Mouse (Mus musculus): ENCODE results near the gene Spg11. TPM values are rescaled to one million over a fixed set of nuclear protein-coding genes. Genes with fewer than 3 reads are reported as not detected.
A peak's percentile ranks its signal among the peaks of the same experiment; 100 is the strongest.

Gene Spg11
- total and polyA plus RNA-seq, 2 experiments from 2014 or later = 2.7 to 15.7 TPM

DNA sequence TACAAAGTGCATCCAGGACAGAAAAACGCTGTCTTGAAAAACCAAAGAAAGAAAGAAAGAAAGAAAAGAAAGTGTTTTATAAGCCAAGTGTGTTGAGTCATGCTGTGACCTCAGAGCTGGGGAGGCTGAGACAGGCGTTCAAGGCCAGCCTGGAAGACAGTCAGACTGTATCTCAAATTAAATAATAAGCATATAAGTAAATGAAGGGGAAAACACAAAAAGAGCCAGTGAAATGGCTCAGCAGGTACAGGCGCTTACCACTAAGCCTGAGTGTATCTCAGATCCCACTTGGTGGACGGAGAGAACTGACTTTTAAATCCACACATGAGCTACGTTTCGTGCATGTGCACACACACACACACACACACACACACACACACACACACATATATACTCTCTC is 31.1 kb upstream of the Spg11 start:
- no peaks in the 10 kb centered on the region for H3K27me3 ChIP-seq (ENCODE audit: control insufficient read depth, insufficient read depth, low read length)
- DNase-seq (ENCODE audit: low spot score) (no peak), ATAC-seq (ENCODE audit: insufficient read depth, low read depth) (no peak)
- H3K9ac ChIP-seq (replicated peaks; ENCODE audit: low read depth, low read length) = no peak overlapping the region
- no peaks in the 10 kb centered on the region for H3K9me3 ChIP-seq (replicated peaks; ENCODE audit: control insufficient read depth, low read length)
- H3K4me3 ChIP-seq (ENCODE audit: low read depth, low read length) = peak overlapping the region; percentile 76; the same call in 1 of the 2 replicates
- H3K27ac ChIP-seq (ENCODE audit: low read depth) = no peak overlapping the region
- peak overlapping the region; percentile 79 for H3K4me2 ChIP-seq (ENCODE audit: low read depth, low read length)
- peaks cover 5% of the 10 kb centered on the region; the same call in 1 of the 2 replicates for H3K4me1 ChIP-seq (ENCODE audit: control insufficient read depth, insufficient read depth)
- peaks cover 23% of the 10 kb centered on the region for H3K36me3 ChIP-seq (replicated peaks; ENCODE audit: control insufficient read depth, insufficient read depth, low read length)
- WGBS = 89% methylated on average over 6 of the region's 6 CpGs
- TF ChIP-seq EP300 (IDR thresholded peaks at IDR 0.05; ENCODE audit: low read depth) (no peak), CTCF (IDR thresholded peaks at IDR 0.05; ENCODE audit: low read depth) (no peak)

DNA sequence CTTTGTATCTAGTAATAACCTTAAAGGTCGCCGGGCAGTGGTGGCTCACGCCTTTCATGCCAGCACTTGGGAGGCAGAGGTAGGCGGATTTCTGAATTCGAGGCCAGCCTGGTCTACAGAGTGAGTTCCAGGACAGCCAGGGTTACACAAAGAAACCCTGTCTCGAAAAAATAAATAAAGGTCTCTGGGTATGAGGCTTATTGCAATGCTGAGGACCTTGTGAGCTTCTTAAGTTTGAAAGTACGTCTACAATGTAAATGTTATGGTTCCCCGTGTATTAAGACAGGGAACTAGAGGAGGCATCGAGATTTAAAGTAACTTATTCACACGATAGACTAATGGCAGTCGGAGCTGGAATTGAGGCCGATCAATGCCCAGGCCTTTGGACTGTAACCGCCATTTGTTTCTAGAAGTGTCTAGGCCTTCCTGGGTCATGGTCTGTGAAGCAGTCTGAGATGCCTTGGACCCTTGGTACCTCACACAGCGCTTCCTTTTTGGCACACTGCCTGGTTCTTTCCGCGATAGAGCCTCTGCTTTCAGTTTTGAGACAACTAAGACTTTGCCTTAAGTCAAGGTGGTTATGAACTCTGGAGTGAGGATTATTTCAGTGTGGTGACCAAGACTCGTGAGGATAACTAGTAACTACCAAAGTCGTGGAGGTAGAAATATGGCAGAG is 30.2 kb upstream of the Spg11 start:
- DNase-seq (ENCODE audit: low spot score) (peak; percentile 71), ATAC-seq (ENCODE audit: insufficient read depth, low read depth) (no peak)
- Histone ChIP-seq H3K36me3 (replicated peaks; ENCODE audit: control insufficient read depth, insufficient read depth, low read length) (peaks cover 20% of the 10 kb centered on the region), H3K4me2 (ENCODE audit: low read depth, low read length) (peak overlapping the region; percentile 79), H3K4me3 (ENCODE audit: low read depth, low read length) (peak overlapping the region; percentile 76), H3K9me3 (replicated peaks; ENCODE audit: control insufficient read depth, low read length) (no peaks in the 10 kb centered on the region), H3K27ac (ENCODE audit: low read depth) (peak overlapping the region; percentile 81; the same call in 1 of the 2 replicates), H3K9ac (replicated peaks; ENCODE audit: low read depth, low read length) (peak overlapping the region; percentile 71), H3K4me1 (ENCODE audit: control insufficient read depth, insufficient read depth) (peaks cover 5% of the 10 kb centered on the region; the same call in 1 of the 2 replicates), H3K27me3 (ENCODE audit: control insufficient read depth, insufficient read depth, low read length) (no peaks in the 10 kb centered on the region)
- WGBS = 30% methylated on average over 18 of the region's 18 CpGs
- TF ChIP-seq CTCF (IDR thresholded peaks at IDR 0.05; ENCODE audit: low read depth) (no peak), EP300 (IDR thresholded peaks at IDR 0.05; ENCODE audit: low read depth) (no peak)

DNA sequence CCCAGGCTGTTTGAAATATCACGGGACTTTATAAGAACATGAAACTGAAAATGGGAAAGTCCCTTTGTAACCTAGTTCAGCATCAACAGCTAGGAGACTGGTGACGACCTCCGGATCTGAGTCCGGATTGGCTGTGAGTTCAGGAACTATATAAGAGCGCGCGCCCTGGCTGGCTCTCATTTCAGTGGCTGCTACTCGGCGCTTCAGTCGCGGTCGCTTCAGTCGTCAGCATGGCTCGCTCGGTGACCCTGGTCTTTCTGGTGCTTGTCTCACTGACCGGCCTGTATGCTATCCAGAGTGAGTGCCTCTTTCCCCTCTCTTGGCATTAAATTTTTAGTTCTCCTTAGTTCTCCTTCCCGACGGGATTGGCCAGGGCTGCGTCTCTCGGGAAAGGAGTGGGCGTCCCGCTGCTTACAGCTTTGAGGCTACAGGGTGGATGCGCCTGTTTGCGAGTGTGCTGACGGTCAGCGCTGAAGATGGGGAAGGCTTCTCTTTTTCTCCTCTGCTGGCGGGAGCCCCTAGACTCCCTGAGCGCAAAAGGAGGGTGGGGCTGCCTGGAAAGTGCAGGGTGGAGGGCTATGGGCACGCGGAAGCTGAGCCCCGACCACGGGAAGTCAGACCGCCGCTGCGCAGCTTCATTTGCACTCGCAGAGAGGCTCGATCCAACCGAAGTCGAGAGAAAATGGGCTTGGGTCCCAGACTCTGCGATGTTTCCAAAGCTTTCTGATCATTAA is 29.5 kb upstream of the Spg11 start, which contains the start of gene B2m:
Gene B2m, plus strand, starts transcription at position 179 of the 734 bp plus-strand sequence.
- ATAC-seq (ENCODE audit: insufficient read depth, low read depth) (peak; percentile 98), DNase-seq (ENCODE audit: low spot score) (peak; percentile 99)
- TF ChIP-seq EP300 (IDR thresholded peaks at IDR 0.05; ENCODE audit: low read depth) = no peak
- Histone ChIP-seq H3K9me3 (replicated peaks; ENCODE audit: control insufficient read depth, low read length) (no peaks in the 10 kb centered on the region), H3K4me3 (ENCODE audit: low read depth, low read length) (peak within 1 kb of the TSS; percentile 76), H3K4me1 (ENCODE audit: control insufficient read depth, insufficient read depth) (peaks cover 5% of the 10 kb centered on the region; the same call in 1 of the 2 replicates), H3K36me3 (replicated peaks; ENCODE audit: control insufficient read depth, insufficient read depth, low read length) (peaks cover 14% of the 10 kb centered on the region), H3K27ac (ENCODE audit: low read depth) (peak within 1 kb of the TSS; percentile 81), H3K9ac (replicated peaks; ENCODE audit: low read depth, low read length) (peak within 1 kb of the TSS; percentile 71), H3K4me2 (ENCODE audit: low read depth, low read length) (peak within 1 kb of the TSS; percentile 79), H3K27me3 (ENCODE audit: control insufficient read depth, insufficient read depth, low read length) (no peaks in the 10 kb centered on the region)
- WGBS = under 1% methylated on average over 40 of the region's 40 CpGs

DNA sequence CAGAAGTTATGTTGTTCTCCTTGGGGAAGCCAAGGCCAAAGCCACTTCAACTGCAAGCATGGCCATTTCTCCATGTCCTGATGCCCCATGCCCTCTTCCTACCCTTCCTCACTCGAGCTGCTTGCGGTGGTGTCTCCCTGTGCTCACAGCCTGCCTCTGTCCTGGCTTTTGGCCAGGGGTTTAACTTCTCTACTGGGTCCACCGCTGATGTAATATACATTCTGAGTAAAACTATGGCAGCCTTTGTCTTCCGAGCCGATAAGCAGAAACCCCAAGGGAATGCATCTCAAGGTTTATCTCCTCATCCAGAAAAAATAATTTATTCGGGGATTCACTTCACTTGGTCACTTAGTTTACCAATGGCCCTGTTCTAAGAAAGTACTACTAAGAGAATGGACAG is 28.5 kb upstream of the Spg11 start:
- H3K27ac ChIP-seq (ENCODE audit: low read depth) = peak overlapping the region; percentile 72
- no peak for ATAC-seq (ENCODE audit: insufficient read depth, low read depth)
- H3K4me1 ChIP-seq (ENCODE audit: control insufficient read depth, insufficient read depth) = peaks cover 5% of the 10 kb centered on the region; the same call in 1 of the 2 replicates
- peak overlapping the region; percentile 79 for H3K4me2 ChIP-seq (ENCODE audit: low read depth, low read length)
- no peaks in the 10 kb centered on the region for H3K9me3 ChIP-seq (replicated peaks; ENCODE audit: control insufficient read depth, low read length)
- 38% methylated on average over 6 of the region's 6 CpGs for WGBS
- H3K9ac ChIP-seq (replicated peaks; ENCODE audit: low read depth, low read length) = no peak overlapping the region
- no peaks in the 10 kb centered on the region for H3K27me3 ChIP-seq (ENCODE audit: control insufficient read depth, insufficient read depth, low read length)
- H3K4me3 ChIP-seq (ENCODE audit: low read depth, low read length) = peak overlapping the region; percentile 76; the same call in 1 of the 2 replicates
- TF ChIP-seq CTCF (IDR thresholded peaks at IDR 0.05; ENCODE audit: low read depth) (no peak), EP300 (IDR thresholded peaks at IDR 0.05; ENCODE audit: low read depth) (no peak)
- no peak for DNase-seq (ENCODE audit: low spot score)
- peaks cover 10% of the 10 kb centered on the region for H3K36me3 ChIP-seq (replicated peaks; ENCODE audit: control insufficient read depth, insufficient read depth, low read length)

DNA sequence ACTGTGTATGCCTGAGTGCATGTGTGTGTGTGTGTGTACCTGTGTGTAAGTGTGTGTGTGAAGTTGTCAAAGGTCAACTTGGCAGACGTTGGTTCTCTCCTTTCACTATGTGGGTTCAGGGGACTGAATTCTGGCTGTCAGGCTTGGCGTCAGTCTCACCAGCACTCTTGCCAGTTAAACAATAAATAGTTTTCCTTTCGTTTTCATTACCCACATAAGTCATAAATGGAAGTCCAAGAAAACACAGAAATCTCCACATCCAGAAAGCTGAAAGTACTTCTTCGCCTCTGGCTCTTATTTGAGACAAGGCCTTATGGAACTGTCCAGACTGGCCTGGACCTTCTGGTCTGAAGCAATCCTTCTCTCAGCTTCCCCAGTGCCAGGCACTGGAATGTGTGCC is 27.6 kb upstream of the Spg11 start:
- no peak for TF ChIP-seq EP300 (IDR thresholded peaks at IDR 0.05; ENCODE audit: low read depth)
- TF ChIP-seq CTCF (IDR thresholded peaks at IDR 0.05; ENCODE audit: low read depth) = no peak
- WGBS = 74% methylated on average over 4 of the region's 4 CpGs
- Histone ChIP-seq H3K36me3 (replicated peaks; ENCODE audit: control insufficient read depth, insufficient read depth, low read length) (0 out of 2 replicates have a peak, but pooled peaks cover 1% of the 10 kb centered on the region), H3K9ac (replicated peaks; ENCODE audit: low read depth, low read length) (no peak overlapping the region), H3K27ac (ENCODE audit: low read depth) (no peak overlapping the region), H3K27me3 (ENCODE audit: control insufficient read depth, insufficient read depth, low read length) (no peaks in the 10 kb centered on the region), H3K4me3 (ENCODE audit: low read depth, low read length) (no peak overlapping the region), H3K4me2 (ENCODE audit: low read depth, low read length) (no peak overlapping the region), H3K4me1 (ENCODE audit: control insufficient read depth, insufficient read depth) (peaks cover 5% of the 10 kb centered on the region; the same call in 1 of the 2 replicates), H3K9me3 (replicated peaks; ENCODE audit: control insufficient read depth, low read length) (no peaks in the 10 kb centered on the region)
- no peak for ATAC-seq (ENCODE audit: insufficient read depth, low read depth)
- no peak for DNase-seq (ENCODE audit: low spot score)
